Mouse (Mus musculus): ENCODE data around the gene Gm5416. TPM values are rescaled to one million over a fixed set of nuclear protein-coding genes. Genes with fewer than 3 reads are reported as not detected.

Gene Gm5416
- not detected for polyA plus RNA-seq (2017; shearing (Covaris generic))

DNA sequence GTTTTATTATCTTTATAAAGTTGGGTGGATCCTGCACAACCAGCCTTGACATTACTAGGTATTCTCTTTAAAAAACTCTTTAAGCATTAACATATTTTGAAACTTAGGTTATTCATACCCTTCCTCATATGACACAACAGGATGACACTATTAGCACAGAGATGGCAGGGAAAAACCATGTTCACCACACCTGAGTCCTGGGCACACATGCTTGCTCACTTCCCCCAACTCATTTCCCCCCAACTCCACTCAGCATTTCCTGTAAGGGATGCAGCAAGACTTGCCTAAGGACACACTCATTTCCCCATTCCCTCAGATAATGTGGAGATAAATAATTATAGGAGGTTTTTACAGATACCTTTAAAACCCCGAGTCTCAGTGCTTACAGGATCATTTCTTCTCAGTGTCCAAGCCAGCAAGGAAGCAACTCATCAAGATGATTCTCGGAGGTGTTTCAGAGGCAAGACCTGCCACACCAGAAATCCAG is at the start of gene Gm5416:
TSS of gene Gm5416 (plus strand) at position 437 of the 487 bp plus-strand sequence.

DNA sequence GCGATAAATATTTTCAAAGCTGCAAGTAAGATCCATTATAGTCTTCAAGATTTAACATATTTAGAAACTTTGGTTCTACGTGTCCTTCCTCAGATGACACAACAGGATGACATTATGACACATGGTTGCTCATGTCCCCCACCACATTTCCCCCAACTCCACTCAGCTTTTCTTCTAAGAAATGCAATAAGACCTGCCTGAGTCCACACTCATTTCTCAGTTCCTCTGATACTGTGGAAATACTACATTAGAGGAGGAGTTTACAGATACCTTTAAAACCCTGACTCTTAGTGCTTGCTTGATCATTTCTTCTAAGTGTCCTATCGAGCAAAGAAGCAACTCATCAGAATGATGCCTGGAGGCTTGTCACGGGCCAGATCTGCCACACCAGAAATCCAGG is 26.3 kb upstream of the Gm5416 start, which contains the start of gene Gm5483:
TSS of gene Gm5483 (plus strand) at position 301 of the 400 bp plus-strand sequence.

DNA sequence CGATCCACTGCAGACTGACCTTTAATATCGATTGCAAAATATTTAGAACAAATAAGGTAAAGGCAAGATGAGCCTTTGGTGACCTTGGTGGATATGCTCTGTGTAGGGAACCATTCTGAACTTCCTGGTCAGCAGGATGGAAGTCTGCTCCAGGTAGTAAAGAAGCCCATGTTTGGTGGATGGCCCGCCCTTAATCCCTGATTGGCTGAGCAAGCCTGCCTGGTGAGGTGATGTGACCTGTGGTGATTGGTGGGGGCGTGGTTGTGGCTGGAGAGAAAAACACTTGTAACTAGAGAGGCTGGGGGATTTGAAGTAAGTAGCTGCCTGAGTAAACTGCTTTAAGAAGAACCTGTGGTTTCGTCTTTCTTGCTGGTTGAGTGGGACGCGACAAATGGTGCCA is 11.0 kb downstream of the Gm5416 start, which contains the start of gene 2010005H15Rik:
TSS of gene 2010005H15Rik (plus strand) at position 301 of the 400 bp plus-strand sequence.

Other genes starting within 250 kb of the Gm5416 start
- gene Kpna1, start 231.7 kb upstream of the Gm5416 start, polyA plus RNA-seq (2017; shearing (Covaris generic)) = 165 TPM
- gene Wdr5b, start 169.2 kb upstream of the Gm5416 start, polyA plus RNA-seq (2017; shearing (Covaris generic)) = 1.9 TPM
- gene Fam162a, start 138.8 kb upstream of the Gm5416 start, polyA plus RNA-seq (2017; shearing (Covaris generic)) = 42.0 TPM
- 31.6 TPM for gene Ccdc58, start 138.7 kb upstream of the Gm5416 start, polyA plus RNA-seq (2017; shearing (Covaris generic))
- gene Csta1, start 79.2 kb upstream of the Gm5416 start, polyA plus RNA-seq (2017; shearing (Covaris generic)) = not detected
- gene Stfa2l1, start 53.6 kb upstream of the Gm5416 start, polyA plus RNA-seq (2017; shearing (Covaris generic)) = not detected
- gene Gm5483, start 26.2 kb upstream of the Gm5416 start, polyA plus RNA-seq (2017; shearing (Covaris generic)) = not detected
- gene 2010005H15Rik, start 11.1 kb downstream of the Gm5416 start, polyA plus RNA-seq (2017; shearing (Covaris generic)) = not detected
- not detected for gene Stfa1, start 66.5 kb downstream of the Gm5416 start, polyA plus RNA-seq (2017; shearing (Covaris generic))
- not detected for gene BC117090, start 123.9 kb downstream of the Gm5416 start, polyA plus RNA-seq (2017; shearing (Covaris generic))
- not detected for gene BC100530, start 157.3 kb downstream of the Gm5416 start, polyA plus RNA-seq (2017; shearing (Covaris generic))
- not detected for gene Stfa2, start 198.1 kb downstream of the Gm5416 start, polyA plus RNA-seq (2017; shearing (Covaris generic))
- not detected for gene Stfa3, start 245.0 kb downstream of the Gm5416 start, polyA plus RNA-seq (2017; shearing (Covaris generic))